Mouse (Mus musculus): Measurements from ENCODE around the gene Ctf2.

Ctf2 gene

DNA sequence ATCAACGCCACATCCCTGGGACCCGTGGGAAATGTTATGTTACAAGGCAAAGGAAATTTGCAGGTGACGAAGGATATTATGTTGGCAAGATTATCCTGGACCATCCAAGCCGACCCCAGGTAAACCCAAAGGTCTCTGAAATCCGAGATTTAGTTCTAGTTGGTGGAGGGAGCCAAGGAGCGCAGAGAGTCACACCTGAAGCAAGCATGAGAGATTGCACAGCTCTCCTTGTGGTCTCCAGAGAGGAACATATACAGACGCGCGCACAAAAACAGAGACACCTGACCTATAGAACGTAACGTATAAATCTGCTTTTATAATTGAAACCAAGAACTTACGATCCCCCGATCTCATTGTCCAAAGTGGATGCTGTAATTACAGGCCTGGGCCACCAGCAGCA is 51.4 kb downstream of the Ctf2 start:
- DNase-seq, result no peak

DNA sequence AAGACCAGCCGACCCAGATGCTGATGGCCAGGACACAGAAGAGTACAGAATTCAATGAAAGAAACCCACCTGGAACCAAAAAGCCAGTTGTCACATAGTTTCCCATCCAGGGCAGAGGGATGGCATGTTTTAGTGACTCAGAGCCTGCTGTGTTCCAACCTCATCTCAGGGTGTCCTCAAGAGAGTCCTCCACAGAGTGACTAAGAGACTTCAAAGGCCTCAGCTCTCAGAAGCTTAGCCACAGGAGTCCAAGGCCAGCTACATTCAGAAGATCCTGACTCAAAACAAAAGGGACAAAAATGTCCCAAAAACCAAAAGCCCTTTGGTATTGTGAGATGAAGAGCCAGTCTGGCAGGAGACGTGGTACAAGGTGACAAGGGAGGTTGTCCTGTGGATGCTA is 53.2 kb downstream of the Ctf2 start:
- no peak for DNase-seq

DNA sequence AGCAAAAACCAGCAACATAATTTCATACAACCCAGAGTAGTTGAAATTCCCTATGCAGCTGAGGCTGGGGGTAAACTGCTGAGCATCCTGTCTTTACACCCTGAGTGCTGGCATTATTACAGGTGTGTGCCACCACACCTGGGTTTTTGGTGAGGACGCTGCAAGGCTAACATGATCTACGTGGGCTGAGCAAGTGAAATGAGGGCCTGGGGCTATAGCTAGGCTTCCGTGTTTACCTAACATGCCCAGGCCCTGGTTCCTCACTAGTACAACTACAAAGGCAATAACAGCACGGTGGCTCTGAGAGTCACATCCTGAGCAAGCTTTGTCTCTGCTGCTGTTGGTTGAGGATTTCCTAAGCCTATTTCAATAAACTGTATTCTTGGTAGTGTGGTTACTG is 54.4 kb downstream of the Ctf2 start:
- DNase-seq, result no peak

DNA sequence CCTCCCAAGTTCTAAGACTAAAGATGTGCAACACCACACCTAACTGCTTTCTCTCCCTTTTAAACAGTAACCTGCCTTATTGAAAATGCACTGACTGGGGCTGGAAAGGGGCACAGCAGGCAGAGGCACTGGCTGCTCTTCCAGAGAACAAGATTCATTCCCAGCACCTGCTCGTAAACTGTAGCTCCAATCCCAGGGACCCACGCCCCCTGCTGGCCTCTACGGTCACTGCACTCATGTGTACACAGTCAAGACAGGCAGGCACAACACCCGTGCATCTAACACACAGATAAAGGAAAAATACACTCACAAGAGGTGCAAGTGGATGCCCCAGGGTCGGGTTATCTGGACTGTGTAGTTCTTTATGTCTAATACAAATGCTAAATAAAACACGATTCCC is 54.9 kb downstream of the Ctf2 start:
- DNase-seq, result peak; percentile 58

DNA sequence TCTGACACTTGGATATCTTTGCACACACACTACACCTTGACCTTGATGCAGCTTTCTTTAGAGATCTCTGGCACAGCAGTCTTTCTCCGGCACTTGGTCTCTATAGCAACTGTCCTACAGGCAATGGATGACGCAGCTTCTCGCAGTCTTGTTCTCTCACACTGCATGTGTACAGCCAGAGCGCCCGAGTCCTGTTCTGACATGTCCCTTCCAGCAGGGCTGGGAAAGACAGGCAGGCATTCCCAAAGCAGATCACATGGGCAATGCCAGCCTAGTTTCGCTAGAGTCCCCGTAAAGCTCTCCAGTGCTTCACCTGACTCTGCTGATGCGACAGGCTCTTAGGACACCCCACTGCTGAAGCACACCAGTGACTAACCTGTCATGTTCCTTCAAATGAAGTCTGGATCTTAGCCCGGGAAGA is 56.6 kb downstream of the Ctf2 start:
- peak; percentile 39 for DNase-seq

DNA sequence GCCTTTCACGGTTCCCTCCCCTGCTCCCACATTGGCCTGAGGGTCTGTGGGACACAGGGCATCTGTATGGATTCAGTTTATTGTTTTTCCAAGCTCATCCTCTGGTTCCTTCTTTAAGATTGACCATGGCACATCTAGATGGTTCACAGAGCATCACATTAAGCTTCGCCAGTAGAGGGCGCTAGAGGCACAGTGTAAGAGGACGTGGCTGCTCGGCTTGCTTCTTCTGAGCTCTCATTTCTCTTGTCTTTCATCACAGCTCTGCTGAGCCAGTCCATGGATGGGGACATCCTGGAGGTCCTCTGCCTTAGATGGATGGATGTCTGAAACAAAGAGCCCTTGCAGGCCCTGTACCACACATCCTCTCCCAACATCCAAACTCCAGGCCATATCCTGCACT is 57.0 kb downstream of the Ctf2 start:
- DNase-seq, result peak; percentile 91

DNA sequence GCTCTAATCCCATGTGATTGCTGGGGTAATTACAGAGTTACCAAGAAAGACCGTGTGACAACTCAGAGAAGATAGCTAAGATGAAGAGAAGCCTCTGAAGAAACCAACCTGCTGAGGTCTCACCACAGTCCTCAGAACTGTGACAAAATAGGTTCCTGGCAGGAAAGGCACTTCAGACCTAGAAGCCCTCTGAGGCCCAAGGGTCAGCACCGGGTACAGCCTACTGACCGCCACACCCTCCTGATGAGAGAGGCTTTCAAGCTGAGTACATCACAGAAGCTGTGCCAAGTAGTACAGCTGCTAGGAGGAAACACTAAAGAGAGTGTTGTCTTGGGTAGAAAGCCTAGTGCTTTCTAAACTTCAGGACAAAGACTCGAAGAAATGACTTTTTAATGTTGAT is 59.2 kb downstream of the Ctf2 start:
- no peak for DNase-seq

DNA sequence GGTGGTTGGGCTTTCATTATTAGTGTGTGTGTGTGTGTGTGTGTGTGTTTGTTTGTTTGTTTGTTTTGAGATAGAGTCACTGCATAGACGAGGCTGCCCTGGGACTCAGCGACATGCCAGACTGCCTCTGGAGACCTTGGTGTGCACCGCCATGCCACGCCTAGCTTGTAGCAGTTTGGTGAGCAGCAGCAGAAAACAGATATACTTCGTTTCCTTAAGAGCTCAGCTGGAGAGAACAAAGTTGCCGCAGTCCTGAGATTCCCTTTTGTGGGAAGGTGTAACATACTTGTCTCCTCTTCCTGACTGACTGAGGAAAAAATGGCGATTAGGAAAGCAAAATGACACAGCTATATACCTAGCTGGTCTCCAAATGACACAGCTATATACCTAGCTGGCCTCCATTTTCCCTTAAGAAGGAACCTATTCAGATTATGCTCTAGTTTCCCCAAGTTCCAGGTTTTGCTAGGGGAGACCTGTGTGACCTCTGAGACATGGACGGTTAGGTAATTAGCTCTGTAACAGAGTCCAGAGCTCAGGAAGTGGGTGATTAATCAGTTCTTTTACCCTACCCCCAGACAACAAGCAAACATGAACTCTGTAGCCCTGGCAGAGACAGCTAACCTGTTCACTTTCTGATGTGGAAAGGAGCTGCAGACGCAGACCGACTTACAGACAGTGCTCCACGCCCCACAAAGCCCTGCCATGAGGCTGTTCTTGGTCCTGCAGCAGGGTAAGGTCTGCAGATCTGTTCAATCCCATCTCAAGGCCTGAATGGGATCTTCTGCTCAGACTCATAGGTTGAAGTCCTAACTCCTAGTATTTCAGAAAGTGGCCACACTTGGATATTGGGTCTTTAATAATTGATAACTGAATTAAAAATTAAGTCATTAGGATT is 59.8 kb downstream of the Ctf2 start:
- DNase-seq, result no peak
